Mouse (Mus musculus) thymus, postnatal 14 days (tissue): ENCODE measurements at regions not wholly inside any gene's neighbourhood (a gene's known extent, or its start where the extent isn't known, plus 50 kb on each side); places are given as distances from the start of the nearest gene placed in this dataset.

Source experiments
- DNase-seq: peaks from one replicate; pipeline ENCODE4 v3.0.0; 2021

- peak; percentile 35 for DNase-seq
These were observed 167.4 kb downstream of the B3gnt2 start for GRCm38 (mm10) chr11:22693376-22693775.

- no peak for DNase-seq
These were observed 166.8 kb downstream of the B3gnt2 start for GRCm38 (mm10) chr11:22693984-22694383.

- DNase-seq = no peak
These were observed 165.9 kb downstream of the B3gnt2 start for GRCm38 (mm10) chr11:22694829-22695228.

- no peak for DNase-seq
These were observed 165.5 kb downstream of the B3gnt2 start for GRCm38 (mm10) chr11:22695237-22695636.

- no peak for DNase-seq
These were observed 162.5 kb downstream of the B3gnt2 start for GRCm38 (mm10) chr11:22698057-22698941.

- no peak for DNase-seq
These were observed 154.7 kb downstream of the B3gnt2 start for GRCm38 (mm10) chr11:22706082-22706481.
